Mouse (Mus musculus) liver, postnatal 0 days (tissue): Measurements from ENCODE around the gene Gm20388.
A peak's percentile ranks its signal among the peaks of the same experiment; 100 is the strongest.

ENCODE experiments used
- CTCF ChIP-seq: sonication (generic); IDR thresholded peaks from 2 replicates; pipeline ENCODE4 v1.5.1; 2016; ENCODE audit warnings: antibody characterized with exemption, low read depth
- EP300 ChIP-seq: IDR thresholded peaks from 2 replicates; pipeline ENCODE4 v1.6.1; 2016; ENCODE audit warnings: antibody characterized with exemption, low read depth, mild to moderate bottlenecking

DNA sequence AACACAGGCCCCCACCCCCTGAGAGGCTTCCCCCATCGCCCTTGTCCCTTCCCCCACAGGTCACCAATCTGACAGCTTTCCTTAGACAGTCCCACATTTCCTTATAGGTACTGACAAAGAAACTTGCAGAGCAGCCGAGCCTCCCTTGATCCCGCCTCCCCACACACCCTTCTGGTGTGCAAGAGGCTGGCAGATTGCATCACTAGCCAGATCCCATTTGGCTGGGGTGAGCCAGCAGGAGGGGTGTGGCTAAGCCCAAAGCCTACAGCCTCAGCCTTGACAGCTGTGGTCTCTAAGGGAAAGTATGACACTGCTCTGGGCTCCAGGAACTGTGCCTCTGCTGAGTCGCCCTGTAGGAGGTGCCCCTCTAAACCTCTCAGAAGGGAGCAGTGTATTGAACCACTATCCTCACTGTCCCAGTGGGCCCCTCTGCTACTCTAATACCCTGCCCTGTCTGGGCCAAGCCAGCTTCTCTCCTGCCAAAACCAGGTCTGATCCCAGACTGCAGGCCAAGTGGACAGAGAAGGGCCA lies 1987.8 kb downstream of the Gm20388 start:
- TF ChIP-seq EP300 (peak; percentile 62; the same call in 1 of the 2 replicates), CTCF (peak; percentile 42)
